Mouse (Mus musculus) hindbrain, embryonic 16.5 days (tissue): Measurements from ENCODE around the gene Oas1d. TPM values are rescaled to one million over a fixed set of nuclear protein-coding genes. Genes with fewer than 3 reads are reported as not detected.
"Not testable (repeated sequence)": the region's sequence is repeated elsewhere in the genome, so short reads cannot be mapped to it uniquely, and the experiment has no call there.

ENCODE experiments used
- ATAC-seq: fragments of 200-750 bp; cut with Nextera tagmentation; 2 replicates; pipeline ENCODE4 v1.8.0; 2017; ENCODE audit warnings: moderate TSS enrichment, moderate library complexity
- H3K27ac ChIP-seq: fragments of 300-500 bp; sonication (generic); 2 replicates; pipeline ENCODE4 v1.5.1; 2014; ENCODE audit warnings: low read depth, mild to moderate bottlenecking, control low read depth, low read length, moderate library complexity
- H3K27me3 ChIP-seq: fragments of 300-500 bp; sonication (generic); replicated peaks from 2 replicates; pipeline ENCODE4 v1.6.1; 2014; ENCODE audit warnings: low read length; ENCODE audit not compliant: control insufficient read depth, insufficient read depth
- H3K36me3 ChIP-seq: fragments of 300-500 bp; sonication (generic); 2 replicates; pipeline ENCODE4 v1.6.1; 2014; ENCODE audit warnings: mild to moderate bottlenecking, low read length, moderate library complexity, mixed read lengths; ENCODE audit not compliant: control insufficient read depth, insufficient read depth
- H3K4me1 ChIP-seq: fragments of 300-500 bp; sonication (generic); 2 replicates; pipeline ENCODE4 v1.6.1; 2014; ENCODE audit warnings: low read depth, low read length; ENCODE audit not compliant: control insufficient read depth, insufficient read depth
- H3K4me2 ChIP-seq: fragments of 300-500 bp; sonication (generic); 2 replicates; pipeline ENCODE4 v1.6.1; 2014; ENCODE audit warnings: mild to moderate bottlenecking, low read length, control low read depth, moderate library complexity
- H3K4me3 ChIP-seq: fragments of 300-500 bp; sonication (generic); 2 replicates; pipeline ENCODE4 v1.5.1; 2014; ENCODE audit warnings: mild to moderate bottlenecking, low read length, control low read depth, moderate library complexity
- H3K9ac ChIP-seq: fragments of 300-500 bp; sonication (generic); 2 replicates; pipeline ENCODE4 v1.6.1; 2014; ENCODE audit warnings: low read depth, mild to moderate bottlenecking, control low read depth, low read length, moderate library complexity
- H3K9me3 ChIP-seq: fragments of 300-500 bp; sonication (generic); 2 replicates; pipeline ENCODE4 v1.6.1; 2014; ENCODE audit warnings: mild to moderate bottlenecking, low read length, moderate library complexity; ENCODE audit not compliant: control insufficient read depth
- WGBS: fragments of 180-500 bp; shearing (Covaris S2); extraction: QIAGEN DNeasy Blood & Tissue Kit; methylation state at CpG from one replicate; pipeline ENCODE4 v1.1.7; 2014; 5-methylcytosine and 5-hydroxymethylcytosine counted together
- polyA plus RNA-seq: library from polyadenylated mRNA; unstranded; fragments of >200 nt; fragmentation: Nextera tagmentation; extraction: Ambion mirVana; gene quantifications from 2 replicates; pipeline ENCODE4 v1.2.1, GENCODE M21; 2015

The Oas1d gene
- polyA plus RNA-seq = 0.12 and 0.18 TPM in 2 replicates

DNA sequence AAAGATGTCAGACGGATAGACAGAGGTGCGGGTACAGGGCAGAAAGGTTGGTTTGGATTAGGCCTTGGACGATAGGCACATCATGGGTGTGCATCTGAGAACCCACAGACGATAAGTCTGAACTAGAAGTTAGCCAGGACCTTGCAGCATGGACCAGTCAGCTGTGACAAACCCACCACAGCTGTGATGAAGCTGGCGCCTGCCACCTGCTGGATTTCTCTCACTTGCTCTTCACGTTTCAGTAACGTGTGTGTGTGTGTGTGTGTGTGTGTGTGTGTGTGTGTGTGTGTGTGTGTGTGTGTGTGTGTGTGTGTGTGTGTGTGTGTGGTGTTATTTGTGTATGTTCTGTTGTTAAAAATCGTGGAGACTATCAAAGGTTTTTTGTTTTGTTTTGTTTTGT lies at the start of gene Oas1d:
Oas1d (plus strand) TSS at position 333 of the 400 bp plus-strand sequence.
- H3K27me3 ChIP-seq, ATAC-seq, H3K36me3 ChIP-seq, H3K27ac ChIP-seq, H3K4me1 ChIP-seq, H3K4me3 ChIP-seq, H3K4me2 ChIP-seq, H3K9ac ChIP-seq, H3K9me3 ChIP-seq: not testable (repeated sequence)
- 45% methylated on average over 8 of the region's 8 CpGs for WGBS

DNA sequence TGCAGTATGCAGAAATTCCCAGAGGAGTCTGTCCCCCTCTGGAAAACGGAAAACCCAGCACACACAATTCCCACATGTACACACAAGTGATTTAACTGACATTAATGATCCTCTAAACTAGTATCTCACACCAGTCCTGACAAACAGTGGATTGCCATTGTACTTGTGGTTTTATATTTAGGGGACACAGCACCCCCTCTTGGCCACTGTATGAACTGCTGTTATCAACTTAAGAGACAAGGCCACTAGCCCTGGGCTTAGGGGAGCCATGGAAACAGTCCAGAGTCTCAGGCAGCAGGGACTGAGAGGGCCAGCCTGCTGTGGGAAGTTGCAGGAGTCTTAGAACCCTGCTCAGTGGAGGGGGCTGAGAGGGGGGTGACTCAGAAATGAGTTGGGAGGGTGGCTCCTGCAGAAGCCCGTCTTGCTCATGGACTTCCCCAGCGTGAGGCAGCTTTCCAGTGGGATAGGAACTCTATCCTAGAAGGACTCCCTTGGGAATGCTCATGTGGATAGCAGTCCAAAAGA lies 48.9 kb upstream of the Oas1d start:
- Histone ChIP-seq H3K4me1 (no peaks in the 10 kb centered on the region), H3K9me3 (no peaks in the 10 kb centered on the region), H3K4me2 (no peak overlapping the region), H3K9ac (no peak overlapping the region), H3K27me3 (no peaks in the 10 kb centered on the region), H3K4me3 (no peak overlapping the region), H3K36me3 (no peaks in the 10 kb centered on the region), H3K27ac (no peak overlapping the region)
- ATAC-seq = no peak
- 58% methylated on average over 3 of the region's 3 CpGs for WGBS

DNA sequence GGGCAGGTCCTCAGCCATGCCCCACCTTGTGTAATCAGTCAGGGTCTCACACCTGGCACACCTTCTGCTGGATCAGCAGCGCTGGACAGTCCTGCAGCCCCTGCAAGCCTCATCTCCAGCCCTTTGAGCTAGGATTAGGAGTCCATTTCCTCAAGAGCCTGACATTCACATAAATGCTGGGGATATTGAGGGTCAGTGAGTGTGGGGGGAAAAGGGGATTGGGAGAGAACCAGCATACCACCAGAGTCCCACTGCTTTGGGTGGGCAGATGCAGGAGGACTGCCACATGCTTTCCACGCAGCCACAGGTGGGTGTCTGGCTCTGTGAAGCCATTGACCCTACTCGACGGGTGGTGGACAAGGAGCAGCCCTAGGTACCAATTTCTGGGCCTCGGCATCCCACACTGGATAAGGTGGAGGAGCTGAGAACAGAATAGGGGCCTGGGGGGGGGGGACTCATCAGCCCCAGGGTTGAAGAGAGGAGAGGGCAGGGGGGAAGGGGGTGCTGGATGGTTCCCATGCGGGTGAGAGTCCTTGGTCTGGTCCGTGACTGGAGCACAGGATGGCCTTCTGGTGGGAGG lies 44.8 kb upstream of the Oas1d start:
- 80% methylated on average over 7 of the region's 7 CpGs for WGBS
- no peaks in the 10 kb centered on the region for H3K27me3 ChIP-seq
- no peak overlapping the region for H3K9ac ChIP-seq
- H3K4me1 ChIP-seq = no peaks in the 10 kb centered on the region
- H3K36me3 ChIP-seq = no peaks in the 10 kb centered on the region
- no peak for ATAC-seq
- H3K4me3 ChIP-seq = no peak overlapping the region
- no peak overlapping the region for H3K4me2 ChIP-seq
- no peak overlapping the region for H3K27ac ChIP-seq
- no peaks in the 10 kb centered on the region for H3K9me3 ChIP-seq

DNA sequence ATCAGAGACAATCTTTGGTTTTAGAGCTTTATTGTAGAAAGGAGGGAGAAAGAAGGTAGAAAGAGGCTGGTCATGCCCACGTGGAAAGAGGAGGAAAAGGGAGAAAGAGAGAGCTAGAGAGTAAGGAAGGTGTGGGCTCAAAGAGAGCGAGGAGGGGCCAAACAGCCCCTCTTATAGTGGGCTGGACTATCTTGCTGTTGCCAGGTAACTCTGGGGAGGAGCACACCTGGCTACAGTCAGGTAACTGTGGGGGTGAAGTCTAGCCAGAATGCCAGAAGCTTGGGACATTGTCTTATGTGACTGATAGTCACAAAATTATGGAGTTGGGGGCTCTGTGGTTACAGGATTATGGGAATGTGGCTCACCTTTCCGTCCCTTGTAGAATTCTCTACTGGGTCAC lies 44.3 kb upstream of the Oas1d start:
- Histone ChIP-seq H3K9ac (no peak overlapping the region), H3K4me2 (no peak overlapping the region), H3K36me3 (no peaks in the 10 kb centered on the region), H3K4me1 (no peaks in the 10 kb centered on the region), H3K27ac (no peak overlapping the region), H3K27me3 (no peaks in the 10 kb centered on the region), H3K4me3 (no peak overlapping the region), H3K9me3 (no peaks in the 10 kb centered on the region)
- no peak for ATAC-seq
- WGBS = 67% methylated on average over 3 of the region's 3 CpGs

DNA sequence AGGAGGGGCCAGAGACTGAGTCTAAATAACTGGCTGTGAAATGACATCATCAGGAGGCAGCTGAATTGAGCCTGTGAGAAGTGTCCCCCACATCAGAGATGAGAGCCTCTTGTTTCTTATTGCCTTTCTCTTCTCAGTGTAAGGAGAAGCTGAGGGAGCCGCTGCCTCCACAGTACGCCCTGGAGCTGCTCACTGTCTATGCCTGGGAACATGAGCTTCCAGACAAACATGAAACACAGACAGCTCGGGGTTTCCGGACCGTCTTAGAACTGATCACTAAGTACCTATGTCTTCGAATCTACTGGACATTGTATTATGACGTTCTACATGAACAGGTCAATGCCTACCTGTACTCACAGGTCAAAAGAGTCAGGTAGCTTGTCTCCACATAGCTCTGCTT lies 43.6 kb upstream of the Oas1d start:
- no peak for ATAC-seq
- H3K4me2 ChIP-seq = no peak overlapping the region
- 79% methylated on average over 7 of the region's 7 CpGs for WGBS

DNA sequence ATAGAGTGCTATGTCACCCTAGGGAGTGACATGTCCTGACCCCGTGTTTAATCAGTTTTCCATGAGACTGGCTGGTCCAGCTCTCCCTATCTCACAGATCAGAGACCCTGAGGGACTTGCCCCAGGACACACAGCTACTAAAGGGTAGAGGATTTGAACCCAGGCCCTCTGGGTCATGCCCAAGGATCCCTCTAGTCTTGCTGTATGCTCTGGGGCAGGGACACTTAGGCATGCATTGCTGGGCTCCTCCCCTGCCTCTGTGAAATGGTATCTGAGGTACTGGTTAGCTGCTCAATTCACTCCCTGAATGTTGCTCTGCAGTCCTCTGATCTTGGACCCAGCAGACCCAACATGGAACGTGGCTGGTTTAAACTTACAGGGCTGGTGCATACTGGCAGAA lies 42.9 kb upstream of the Oas1d start:
- no peaks in the 10 kb centered on the region for H3K4me1 ChIP-seq
- H3K9ac ChIP-seq = no peak overlapping the region
- H3K4me3 ChIP-seq = no peak overlapping the region
- WGBS = 58% methylated on average over 2 of the region's 2 CpGs
- no peak for ATAC-seq
- no peak overlapping the region for H3K4me2 ChIP-seq
- H3K27me3 ChIP-seq = no peaks in the 10 kb centered on the region
- H3K36me3 ChIP-seq = no peaks in the 10 kb centered on the region
- no peaks in the 10 kb centered on the region for H3K9me3 ChIP-seq
- no peak overlapping the region for H3K27ac ChIP-seq

More for the DNA sequence above, 43.6 kb upstream of the Oas1d start:
- no peaks in the 10 kb centered on the region for H3K27me3 ChIP-seq
- H3K9ac ChIP-seq = no peak overlapping the region
- H3K9me3 ChIP-seq = no peaks in the 10 kb centered on the region
- no peak overlapping the region for H3K4me3 ChIP-seq
- no peak overlapping the region for H3K27ac ChIP-seq
- no peaks in the 10 kb centered on the region for H3K36me3 ChIP-seq
- H3K4me1 ChIP-seq = no peaks in the 10 kb centered on the region

DNA sequence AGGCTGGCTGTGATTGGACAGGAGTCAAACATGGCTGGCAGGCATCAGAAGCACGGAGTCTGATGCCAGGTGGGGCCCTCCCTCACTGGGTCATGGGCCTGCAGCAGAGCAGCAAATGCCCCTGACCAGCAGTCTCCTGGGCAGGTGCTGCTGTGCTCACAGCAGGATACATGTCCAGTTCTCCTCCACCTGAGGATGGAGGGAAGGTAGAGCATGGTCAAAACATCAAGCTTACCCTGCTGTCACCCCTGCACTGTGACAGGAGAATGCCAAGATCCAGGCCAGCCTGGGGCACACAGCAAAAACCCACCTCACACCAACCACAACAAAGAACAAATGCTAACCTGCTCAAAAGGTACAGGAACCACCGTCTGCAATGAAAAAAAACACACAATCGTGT lies 37.5 kb upstream of the Oas1d start:
- not testable (repeated sequence) for H3K4me2 ChIP-seq, H3K4me1 ChIP-seq, H3K27me3 ChIP-seq, H3K9ac ChIP-seq, H3K36me3 ChIP-seq, H3K27ac ChIP-seq, ATAC-seq, H3K4me3 ChIP-seq, H3K9me3 ChIP-seq
- WGBS = 71% methylated on average over 2 of the region's 3 CpGs

DNA sequence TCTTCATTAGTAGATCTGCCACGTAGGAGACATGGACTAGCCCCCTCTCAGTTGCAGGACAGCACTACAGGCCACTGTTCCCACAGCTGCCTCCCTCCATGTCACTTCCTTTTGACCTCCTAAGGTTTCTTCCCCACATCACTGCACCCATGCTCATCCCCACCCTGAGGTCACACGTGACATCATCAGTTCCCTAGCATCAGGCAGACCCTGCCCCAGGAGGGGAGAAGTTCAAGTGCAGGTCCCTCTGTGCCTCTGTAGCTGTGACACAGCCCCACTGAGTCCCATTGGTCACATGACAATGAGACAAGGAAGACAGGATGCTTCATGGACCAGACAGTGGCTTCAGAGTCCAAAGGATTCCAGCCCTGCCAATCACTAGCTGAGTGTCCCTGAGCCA lies 36.9 kb upstream of the Oas1d start:
- H3K27ac ChIP-seq, H3K4me3 ChIP-seq, H3K27me3 ChIP-seq, H3K36me3 ChIP-seq, H3K4me1 ChIP-seq, H3K9ac ChIP-seq, H3K9me3 ChIP-seq, ATAC-seq, H3K4me2 ChIP-seq: not testable (repeated sequence)
- WGBS = 87% methylated on average over 2 of the region's 2 CpGs

DNA sequence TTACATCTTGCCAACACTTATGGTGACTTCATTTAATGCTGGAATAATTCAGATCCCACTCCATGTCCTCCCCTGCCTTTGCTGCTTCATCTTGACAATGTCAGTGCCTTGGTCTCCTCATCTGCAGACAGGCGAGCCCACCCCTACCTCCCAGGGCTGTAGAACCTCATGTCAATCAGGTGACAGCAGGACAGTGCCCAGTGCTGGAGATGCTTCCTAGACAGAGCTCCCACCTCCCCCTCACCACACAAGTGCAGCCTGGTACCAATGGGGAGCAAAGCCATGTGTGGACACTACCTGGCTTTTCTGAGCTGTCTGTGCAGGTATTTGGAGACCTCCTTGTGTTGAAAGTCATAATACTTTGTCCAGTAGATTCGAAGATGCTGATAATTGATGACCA lies 35.5 kb upstream of the Oas1d start:
- ATAC-seq, H3K27ac ChIP-seq, H3K9me3 ChIP-seq, H3K9ac ChIP-seq, H3K4me1 ChIP-seq, H3K36me3 ChIP-seq, H3K27me3 ChIP-seq, H3K4me2 ChIP-seq, H3K4me3 ChIP-seq: not testable (repeated sequence)
- WGBS = 77% methylated on average over 2 of the region's 2 CpGs

DNA sequence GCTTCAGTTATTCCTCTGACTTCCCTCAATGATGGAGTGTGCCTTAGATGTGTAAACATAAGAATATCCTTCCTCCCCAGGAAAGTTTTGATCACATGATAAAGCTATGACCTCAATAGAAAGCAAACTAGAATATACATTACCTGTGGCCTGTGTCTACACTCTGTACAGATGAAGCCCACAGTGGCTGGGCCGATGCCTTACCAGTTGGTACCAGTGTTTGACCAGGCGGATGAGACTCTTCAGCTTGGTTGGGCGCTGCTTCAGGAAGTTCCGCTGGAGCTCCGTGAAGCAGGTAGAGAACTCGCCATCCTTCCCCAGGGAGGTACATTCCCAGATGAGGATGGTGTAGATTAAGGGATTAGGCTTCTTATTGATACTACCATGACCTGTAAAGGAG lies 32.7 kb upstream of the Oas1d start:
- H3K4me1 ChIP-seq, H3K4me3 ChIP-seq, H3K36me3 ChIP-seq, H3K4me2 ChIP-seq, H3K9ac ChIP-seq, H3K9me3 ChIP-seq, ATAC-seq, H3K27ac ChIP-seq, H3K27me3 ChIP-seq: not testable (repeated sequence)
- 95% methylated on average over 6 of the region's 6 CpGs for WGBS
